Mouse (Mus musculus) C2C12 (cell line): ENCODE results near the gene Zbtb7a.

ENCODE experiments used
- CEBPB ChIP-seq: IDR thresholded peaks from one replicate; pipeline ENCODE4 v1.6.1; 2011; ENCODE audit warnings: low read depth, mild to moderate bottlenecking, control low read depth, moderate library complexity
- CTCF ChIP-seq: IDR thresholded peaks from one replicate; pipeline ENCODE4 v1.5.1; 2011; ENCODE audit not compliant: control insufficient read depth, insufficient read depth, insufficient read length
- MAX ChIP-seq: IDR thresholded peaks from one replicate; pipeline ENCODE4 v1.6.1; 2011; ENCODE audit warnings: mild to moderate bottlenecking, control low read depth
- USF1 ChIP-seq: IDR thresholded peaks from one replicate; pipeline ENCODE4 v1.6.1; 2011; ENCODE audit warnings: low read depth, mild to moderate bottlenecking, control low read depth, moderate library complexity

DNA sequence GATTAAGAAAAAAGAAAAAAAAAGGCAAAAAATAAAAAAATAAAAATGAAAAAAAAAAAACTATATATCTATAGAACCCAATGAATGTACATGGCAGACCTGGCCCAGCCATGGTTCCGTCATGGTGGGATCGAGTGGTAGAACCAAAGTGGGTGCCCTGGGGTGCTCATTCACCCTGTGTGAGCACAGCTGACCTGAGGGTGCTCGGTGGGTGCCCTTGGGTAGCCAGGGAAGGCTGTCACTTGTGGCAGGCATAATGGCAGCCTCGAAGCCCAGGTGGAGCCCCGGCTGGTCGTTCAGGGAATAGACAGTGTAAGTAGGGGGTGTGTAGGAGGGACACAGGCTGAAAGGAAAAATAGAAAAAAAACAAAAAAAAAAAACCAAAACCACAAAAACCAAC, 16.2 kb downstream of the Zbtb7a start:
- TF ChIP-seq CTCF (no peak), USF1 (no peak), MAX (no peak), CEBPB (no peak)
